Mouse (Mus musculus) bone marrow, adult 2 months (tissue): ENCODE data around the gene Mvb12b.

Experiments used
- CTCF ChIP-seq: fragments of 200-500 bp; IDR thresholded peaks from 2 replicates; pipeline ENCODE4 v1.5.1; 2011; ENCODE audit warnings: low read length, control low read depth; ENCODE audit not compliant: control insufficient read depth, insufficient read depth
- POLR2A ChIP-seq: fragments of 200-500 bp; IDR thresholded peaks from 2 replicates; pipeline ENCODE4 v1.6.1; 2011; ENCODE audit warnings: low read depth, mild to moderate bottlenecking, control low read depth, low read length, borderline replicate concordance; ENCODE audit not compliant: control insufficient read depth

DNA sequence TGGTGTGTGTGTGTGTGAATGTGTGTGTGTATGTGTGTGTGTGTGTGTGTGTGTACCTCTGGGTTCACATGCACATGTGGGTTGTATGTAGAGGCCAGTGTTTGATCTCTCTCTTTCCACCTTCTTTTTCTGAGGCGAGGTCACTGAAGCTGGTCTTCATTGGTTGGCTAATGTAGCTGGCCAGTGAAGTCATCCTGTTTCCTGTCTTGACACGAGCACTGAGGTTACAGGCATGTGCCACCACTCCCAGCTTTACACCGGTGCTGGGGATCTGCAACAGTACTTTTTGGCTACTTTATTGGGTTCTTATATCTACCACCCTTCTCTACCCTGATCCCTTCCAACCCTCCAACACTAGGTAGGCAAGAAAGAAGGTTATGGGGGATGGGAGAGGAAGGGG is 26.6 kb upstream of the Mvb12b start:
- TF ChIP-seq CTCF = no peak
- no peak for TF ChIP-seq POLR2A
